ENCODE assay signal across 19 mouse cellular contexts in the genomic region with DNA sequence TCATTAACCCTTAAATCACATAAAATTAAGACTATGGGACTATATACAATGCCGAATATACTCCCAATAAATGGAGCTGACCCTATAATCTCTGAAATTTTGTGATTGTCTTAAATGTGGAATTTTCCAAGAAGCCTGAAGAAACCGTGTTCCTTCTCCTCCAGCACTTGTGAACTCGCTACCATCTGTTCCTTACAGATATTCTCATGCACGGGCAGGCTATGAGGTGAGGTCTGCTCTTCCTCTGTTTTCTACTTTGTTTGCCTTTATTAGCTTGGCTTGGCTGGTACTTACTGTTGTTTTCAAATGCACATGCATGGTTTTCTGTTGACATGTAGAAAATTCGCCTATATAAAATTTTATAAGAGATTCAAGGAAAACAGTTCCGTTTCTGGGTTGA. TPM values are rescaled to one million over a fixed set of nuclear protein-coding genes. Genes with fewer than 3 reads are reported as not detected.
"Had no signal": no experiment of that assay in that cellular context is flagged by ENCODE, and none has a peak within 500 bp of the region (broad histone marks: within the 10 kb centered on the region; RNA-seq: fewer than 3 reads in every experiment).

No protein-coding gene starts in this region.

- DNase-seq: liver, postnatal 0 days; lung, adult 2 months; lung, postnatal 14 days; lung, postnatal 36 days; retina, postnatal 1 day; right cerebral cortex, postnatal 14 days; spleen, adult 18-20 months; thymus, adult 18-20 months; thymus, postnatal 14 days; thymus, postnatal 36 days had no signal

- H3K27ac ChIP-seq: lung, embryonic 15.5 days; macrophage; midbrain, embryonic 13.5 days; midbrain, embryonic 15.5 days; neural tube, embryonic 13.5 days; neural tube, embryonic 15.5 days had no signal

- H3K4me3 ChIP-seq: lung, embryonic 15.5 days; megakaryocyte, embryonic 14.5 days; midbrain, embryonic 13.5 days; midbrain, embryonic 15.5 days; neural tube, embryonic 13.5 days; neural tube, embryonic 15.5 days had no signal

- H3K9ac ChIP-seq: liver, postnatal 0 days; lung, embryonic 15.5 days; midbrain, embryonic 13.5 days; midbrain, embryonic 15.5 days; neural tube, embryonic 13.5 days; neural tube, embryonic 15.5 days had no signal

- ATAC-seq: liver, postnatal 0 days; lung, postnatal 0 days; midbrain, embryonic 13.5 days; midbrain, embryonic 15.5 days had no signal

- H3K9me3 ChIP-seq: lung, embryonic 15.5 days; megakaryocyte, embryonic 14.5 days; midbrain, embryonic 13.5 days; midbrain, embryonic 15.5 days; neural tube, embryonic 13.5 days; neural tube, embryonic 15.5 days had no signal

- H3K27me3 ChIP-seq: lung, embryonic 15.5 days; megakaryocyte, embryonic 14.5 days; midbrain, embryonic 13.5 days; midbrain, embryonic 15.5 days; neural tube, embryonic 13.5 days; neural tube, embryonic 15.5 days had no signal

- H3K4me2 ChIP-seq: lung, embryonic 15.5 days; midbrain, embryonic 11.5 days; midbrain, embryonic 13.5 days; midbrain, embryonic 15.5 days; neural tube, embryonic 13.5 days; neural tube, embryonic 15.5 days had no signal

- H3K4me1 ChIP-seq: lung, embryonic 15.5 days; megakaryocyte, embryonic 14.5 days; midbrain, embryonic 13.5 days; midbrain, embryonic 15.5 days; neural tube, embryonic 13.5 days; neural tube, embryonic 15.5 days had no signal

- H3K36me3 ChIP-seq: lung, embryonic 15.5 days; midbrain, embryonic 13.5 days; midbrain, embryonic 15.5 days; neural tube, embryonic 13.5 days; neural tube, embryonic 15.5 days had no signal

RNA-seq across cellular contexts. Expression of a gene that starts 31.0 kb away (rescaled TPM):
- polyA plus RNA-seq: liver, postnatal 0 days; lung, adult 2 months; lung, postnatal 0 days; macrophage; midbrain, embryonic 11.5 days; neural tube, embryonic 13.5 days had no signal
